Mouse (Mus musculus): Measurements from ENCODE around the gene Krtcap2.
"Not testable (repeated sequence)": the region's sequence is repeated elsewhere in the genome, so short reads cannot be mapped to it uniquely, and the experiment has no call there.

Gene Krtcap2

DNA sequence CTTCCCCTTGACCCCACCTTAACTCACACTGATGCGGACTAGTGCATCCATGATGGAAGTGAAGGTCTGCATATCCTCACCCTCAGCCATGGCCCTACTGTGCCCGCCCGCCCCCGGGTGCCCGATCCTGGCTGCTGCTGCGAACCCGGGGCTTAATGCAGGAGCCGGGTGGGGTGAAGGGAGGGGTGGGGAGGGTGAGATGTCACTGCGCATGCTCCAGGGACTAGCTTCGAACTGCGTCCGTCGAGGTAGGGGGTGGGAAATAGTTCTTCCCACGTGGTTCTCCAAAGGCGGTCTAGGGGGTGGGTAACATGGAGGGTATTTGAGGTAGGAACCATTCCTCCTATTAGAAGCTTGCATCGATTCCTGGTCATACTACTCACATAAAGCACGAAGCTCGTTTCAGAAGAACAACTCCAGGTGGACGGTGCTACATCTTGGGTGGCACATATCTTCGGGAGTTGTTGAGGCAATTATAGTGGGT lies at the start of gene Krtcap2:
Gene Krtcap2 (plus strand): TSS at position 279 of the 484 bp plus-strand sequence.
- DNase-seq (ENCODE audit: low spot score): no peak

DNA sequence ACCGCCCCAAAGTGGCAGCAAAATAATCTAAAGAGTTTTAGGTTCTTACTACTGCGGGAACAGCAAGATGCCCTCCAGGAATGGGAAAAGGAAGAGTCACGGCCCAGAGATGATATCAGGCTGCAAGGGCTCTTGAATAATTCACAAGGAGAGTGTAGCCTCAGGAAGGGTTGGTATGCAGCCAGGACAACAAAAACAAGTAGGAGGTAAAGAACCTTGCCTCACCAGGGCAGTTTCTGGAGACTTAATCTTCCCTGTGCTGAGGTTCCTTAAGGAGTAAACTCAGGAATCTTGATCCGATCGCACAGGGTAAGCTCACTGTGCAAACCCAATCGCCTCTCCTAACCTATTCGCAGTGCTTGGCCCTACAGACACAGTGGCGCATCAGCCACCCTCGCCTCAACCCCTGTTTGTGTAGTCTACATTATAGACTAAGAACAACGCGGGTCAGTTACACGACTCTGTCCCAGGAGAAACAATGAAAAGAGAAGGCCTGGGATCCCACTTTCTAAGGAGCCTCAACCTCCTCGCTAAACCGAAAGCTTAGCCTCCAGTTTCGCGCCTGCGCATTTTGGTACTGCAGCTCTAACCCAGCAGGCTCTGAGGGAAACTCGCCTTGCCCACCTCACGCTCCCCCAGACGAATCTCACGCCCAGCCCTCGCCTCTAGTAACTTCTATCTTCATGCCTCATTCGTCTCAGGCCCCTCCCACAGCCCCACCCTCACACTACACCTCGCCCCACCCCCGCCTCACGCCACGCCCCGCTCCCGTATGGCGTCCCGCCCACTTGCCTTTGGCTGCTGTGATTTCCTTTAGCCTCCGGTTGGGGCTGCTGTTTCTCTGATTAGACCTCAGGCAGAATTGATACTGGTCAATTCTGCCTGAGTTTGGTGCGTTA lies 49.5 kb upstream of the Krtcap2 start:
- DNase-seq (ENCODE audit: low spot score): peak; percentile 88

DNA sequence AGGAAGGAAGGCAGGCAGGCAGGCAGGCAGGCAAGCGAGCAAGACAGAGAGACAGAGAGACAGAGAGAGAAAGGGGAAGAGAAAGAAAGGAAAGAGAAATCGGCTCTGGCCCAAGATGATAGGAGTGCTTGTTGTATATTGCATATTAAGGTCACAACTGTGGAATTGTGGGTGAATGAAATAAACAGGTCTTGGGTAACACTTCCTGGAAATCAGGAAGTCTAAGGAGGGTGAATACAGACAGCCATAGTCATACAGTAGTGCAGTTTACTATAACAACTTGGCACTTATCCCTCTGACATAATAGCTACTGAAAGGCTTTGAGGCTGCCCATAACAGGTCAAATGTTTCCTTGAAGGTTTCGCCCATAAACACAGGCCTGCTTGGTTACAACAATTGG lies 45.9 kb upstream of the Krtcap2 start:
- DNase-seq (ENCODE audit: low spot score): no peak

DNA sequence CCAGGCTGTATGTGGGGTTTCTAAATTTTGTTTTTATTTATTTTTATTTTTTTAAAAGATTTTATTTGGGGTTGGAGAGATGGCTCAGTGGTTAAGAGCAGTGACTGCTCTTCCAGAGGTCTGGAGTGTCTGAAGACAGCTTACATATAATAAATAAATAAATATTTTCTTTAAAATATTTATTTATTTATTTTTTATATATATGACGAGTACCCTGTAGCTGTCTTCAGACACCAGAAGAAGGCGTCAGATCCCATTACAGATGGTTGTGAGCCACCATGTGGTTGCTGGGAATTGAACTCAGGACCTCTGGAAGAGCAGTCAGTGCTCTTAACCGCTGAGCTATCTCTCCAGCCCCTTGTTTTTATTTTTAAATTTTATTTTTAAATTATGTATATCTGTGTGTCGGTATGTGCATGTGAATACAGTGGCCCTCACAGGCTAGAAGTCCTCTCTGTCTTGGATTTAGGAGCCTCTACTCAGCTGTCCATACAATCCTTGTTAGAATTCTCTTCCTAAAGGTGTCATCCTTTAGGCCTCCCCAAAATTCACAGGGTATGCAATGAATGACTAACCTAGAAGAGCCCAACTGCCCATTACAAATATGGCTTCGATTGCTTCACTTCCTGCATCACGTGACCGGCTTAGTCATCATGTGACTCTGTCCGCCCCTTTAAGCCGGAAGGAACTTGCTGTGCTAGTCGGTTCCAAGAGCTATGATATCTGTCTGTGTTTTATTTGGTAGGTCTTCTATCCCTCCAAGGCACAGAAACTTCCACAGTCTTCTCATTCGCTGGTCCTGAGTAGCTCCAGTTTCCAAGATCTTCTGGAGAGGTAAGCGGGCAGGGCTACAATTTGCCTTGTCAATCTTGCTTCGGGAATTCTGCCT lies 43.3 kb upstream of the Krtcap2 start, which contains the start of gene Gba:
Gene Gba (plus strand): TSS at position 676 of the 889 bp plus-strand sequence.
- DNase-seq (ENCODE audit: low spot score): peak; percentile 78

DNA sequence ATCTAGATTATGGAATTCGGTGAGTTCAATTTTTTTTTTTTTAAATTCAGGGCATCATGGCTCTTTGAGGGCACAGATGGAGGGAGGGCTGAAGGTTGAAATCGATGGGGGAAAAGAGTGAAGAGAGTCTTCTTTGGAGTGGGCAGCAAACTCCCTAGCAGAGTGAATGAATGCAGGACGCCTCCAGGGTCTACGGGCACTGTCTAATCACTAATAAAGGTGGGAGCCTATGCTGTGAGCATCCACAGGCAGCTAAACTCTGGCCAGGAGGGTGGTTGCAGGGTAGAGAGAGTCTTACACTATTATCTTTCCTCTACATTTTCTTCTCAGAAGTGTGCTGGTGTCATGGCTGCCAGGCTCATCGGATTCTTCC lies 42.6 kb upstream of the Krtcap2 start:
- no peak for DNase-seq (ENCODE audit: low spot score)

DNA sequence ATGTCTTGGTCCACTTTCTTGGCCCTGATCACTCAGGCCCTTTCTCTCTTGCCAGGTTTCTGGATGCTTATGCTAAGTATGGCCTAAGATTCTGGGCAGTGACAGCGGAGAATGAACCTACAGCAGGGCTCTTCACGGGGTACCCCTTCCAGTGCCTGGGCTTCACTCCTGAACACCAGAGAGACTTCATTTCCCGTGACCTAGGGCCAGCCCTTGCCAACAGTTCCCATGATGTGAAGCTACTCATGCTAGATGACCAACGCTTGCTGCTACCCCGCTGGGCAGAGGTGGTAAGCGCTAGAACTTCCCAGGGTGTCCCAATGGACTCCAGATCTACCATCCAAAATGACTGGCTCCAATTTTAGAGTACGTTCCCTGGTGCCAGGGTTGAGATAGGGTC lies 39.7 kb upstream of the Krtcap2 start:
- DNase-seq (ENCODE audit: low spot score): no peak

DNA sequence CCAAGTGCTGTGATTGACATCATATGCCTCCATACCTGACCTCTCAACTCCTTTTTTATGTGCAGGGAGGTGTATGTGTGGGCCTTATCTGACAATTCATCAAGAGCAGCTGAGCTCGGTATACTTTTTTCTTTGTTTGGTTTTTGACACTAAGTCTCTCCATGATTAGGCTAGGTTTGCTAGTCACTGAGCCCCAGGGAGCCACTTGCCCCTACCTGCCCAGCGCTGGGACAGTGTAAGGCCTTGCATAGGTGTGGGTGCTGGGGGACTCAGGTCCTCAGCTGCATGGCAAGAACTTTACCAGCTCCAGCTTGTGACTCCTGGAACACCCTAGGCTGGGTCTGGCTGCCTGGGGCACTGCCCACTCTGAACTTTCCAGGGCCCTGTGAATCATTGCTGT lies 39.1 kb upstream of the Krtcap2 start:
- DNase-seq (ENCODE audit: low spot score): no peak

DNA sequence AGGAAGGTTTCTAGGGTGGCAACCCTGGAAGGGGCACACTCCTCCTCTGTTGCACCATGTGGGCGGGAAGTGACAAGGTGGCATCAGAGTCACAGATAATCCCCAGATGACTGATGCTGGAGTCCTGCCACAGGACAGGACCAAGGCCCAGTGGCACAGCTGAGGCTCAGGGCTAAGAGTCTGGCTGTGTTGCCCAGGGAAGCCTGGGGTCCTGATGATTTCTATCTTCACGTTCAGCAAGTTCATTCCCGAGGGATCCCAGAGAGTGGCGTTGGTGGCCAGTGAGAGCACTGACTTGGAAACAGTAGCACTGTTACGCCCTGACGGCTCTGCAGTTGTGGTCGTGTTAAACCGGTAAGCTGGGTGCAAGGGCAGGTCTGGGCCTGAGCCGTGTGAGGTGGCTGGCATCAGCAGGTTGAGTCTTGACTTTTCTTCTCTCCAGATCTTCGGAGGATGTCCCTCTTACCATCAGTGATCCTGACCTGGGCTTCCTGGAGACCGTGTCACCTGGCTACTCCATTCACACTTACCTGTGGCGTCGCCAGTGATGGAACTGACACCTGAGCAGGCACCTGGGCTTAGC lies 37.6 kb upstream of the Krtcap2 start:
- DNase-seq (ENCODE audit: low spot score): no peak

DNA sequence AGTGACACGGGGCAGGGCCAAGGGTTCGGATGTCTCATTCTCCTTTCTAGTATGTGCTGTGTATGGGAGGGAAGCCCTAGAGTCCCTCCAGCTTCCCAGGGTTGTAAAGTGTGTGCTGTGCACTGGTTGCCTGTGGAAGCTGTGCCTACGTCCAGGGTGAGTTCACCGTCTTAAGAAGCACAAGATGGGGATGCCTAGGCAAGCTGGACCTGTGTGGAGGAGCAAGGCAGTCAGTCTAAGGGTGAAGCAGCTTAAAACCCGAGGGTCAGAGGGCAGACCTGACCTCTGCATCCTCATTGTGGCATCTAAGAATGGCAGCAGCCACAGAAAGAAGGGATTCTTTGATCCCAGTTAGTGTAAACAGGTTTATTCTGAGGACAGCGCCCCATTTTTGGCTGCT lies 37.0 kb upstream of the Krtcap2 start:
- DNase-seq (ENCODE audit: low spot score): no peak

DNA sequence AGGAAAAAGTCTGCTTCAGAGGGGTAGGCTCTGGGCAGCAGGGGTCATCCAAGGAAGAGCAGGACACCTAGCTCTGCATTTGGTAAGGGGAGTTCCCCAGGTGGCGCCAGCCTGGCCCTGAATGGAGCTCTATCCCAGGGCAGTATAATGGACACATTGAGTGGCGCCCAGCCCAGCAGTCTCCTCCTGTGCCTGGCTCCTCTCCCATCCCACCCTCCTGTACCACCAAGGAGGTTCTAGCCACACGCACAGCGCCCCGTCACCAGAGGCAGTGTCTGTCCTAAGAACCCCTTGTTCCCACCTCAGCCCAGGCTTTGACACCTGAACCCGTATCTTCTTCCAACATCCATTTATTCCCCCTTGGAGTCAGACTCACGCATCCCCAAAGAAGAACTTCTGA lies 36.0 kb upstream of the Krtcap2 start:
- no peak for DNase-seq (ENCODE audit: low spot score)

DNA sequence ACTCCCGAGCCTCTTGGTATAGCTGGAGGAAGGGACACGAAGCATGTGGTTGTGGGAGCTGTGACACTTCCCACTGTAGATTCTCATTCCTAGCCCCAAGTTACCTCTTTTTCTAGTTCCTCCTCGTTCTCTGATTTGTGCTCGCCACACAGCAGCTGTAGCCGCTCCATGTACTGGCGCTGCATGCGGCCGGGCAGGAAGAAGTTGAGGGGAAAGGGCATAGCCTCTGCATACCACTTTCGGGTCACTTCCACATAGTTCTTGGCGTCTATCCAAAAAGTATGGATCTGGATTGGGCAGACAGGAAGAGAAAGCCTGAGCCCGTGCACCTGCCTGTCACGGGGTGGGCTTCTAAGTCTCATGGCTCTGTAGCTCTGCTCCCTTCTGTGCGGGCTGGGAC lies 35.6 kb upstream of the Krtcap2 start:
- DNase-seq (ENCODE audit: low spot score): no peak

DNA sequence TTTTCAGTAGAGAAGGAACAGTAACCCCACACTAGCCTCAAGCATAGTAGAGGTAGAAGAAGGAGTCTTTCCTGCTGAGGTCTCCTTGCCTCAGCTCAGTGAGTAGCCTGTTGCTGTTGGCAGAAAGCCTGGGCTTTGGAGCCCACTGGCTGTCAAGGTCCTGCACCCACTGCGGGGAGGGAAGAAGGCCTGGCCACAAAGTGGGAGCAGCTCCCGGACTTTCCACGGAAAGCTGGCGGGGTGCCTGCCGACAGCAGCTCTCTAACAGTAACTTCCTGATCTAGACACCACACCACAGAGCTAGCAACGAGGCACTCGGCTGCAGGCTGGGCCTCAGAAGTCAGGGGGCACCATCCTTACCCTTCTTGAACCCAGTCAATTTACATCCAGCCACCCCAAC lies 35.0 kb upstream of the Krtcap2 start:
- no peak for DNase-seq (ENCODE audit: low spot score)

DNA sequence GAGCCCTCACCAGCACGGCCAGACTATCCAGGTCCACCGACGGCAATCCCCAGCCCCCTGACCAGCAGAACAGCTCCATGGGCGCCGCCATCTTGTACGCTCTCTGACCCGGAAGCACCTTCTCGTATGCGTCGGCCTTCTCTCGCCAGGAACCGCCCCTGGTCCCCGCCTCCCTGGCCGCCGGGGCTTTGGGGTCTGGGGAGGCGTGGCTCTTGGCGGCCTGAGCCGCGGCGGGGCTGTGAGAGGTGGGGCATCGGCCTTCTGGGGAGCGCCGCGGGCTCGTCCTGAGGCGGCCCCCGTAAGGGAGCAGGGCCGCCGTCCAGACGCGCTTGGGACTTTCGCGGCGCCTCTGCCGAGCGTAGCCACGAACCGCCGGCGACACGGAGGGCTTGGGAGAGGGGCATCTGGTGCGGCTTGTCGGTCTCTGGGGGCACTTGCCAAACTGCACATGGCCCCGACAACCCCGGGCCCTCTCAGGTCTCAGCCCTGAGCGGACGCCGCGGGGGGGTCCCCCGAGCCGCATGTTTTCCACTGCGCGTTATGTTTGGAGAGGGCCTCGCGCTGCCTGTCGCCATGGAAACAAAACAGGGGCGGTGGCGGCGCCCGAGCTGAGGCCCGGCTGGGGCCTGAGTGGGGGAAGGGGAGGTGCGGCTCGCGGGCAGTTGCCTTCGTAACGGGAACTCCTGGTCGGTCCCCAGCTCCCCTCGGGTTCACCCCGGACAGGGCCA lies 31.8 kb upstream of the Krtcap2 start:
- DNase-seq (ENCODE audit: low spot score): peak; percentile 94

DNA sequence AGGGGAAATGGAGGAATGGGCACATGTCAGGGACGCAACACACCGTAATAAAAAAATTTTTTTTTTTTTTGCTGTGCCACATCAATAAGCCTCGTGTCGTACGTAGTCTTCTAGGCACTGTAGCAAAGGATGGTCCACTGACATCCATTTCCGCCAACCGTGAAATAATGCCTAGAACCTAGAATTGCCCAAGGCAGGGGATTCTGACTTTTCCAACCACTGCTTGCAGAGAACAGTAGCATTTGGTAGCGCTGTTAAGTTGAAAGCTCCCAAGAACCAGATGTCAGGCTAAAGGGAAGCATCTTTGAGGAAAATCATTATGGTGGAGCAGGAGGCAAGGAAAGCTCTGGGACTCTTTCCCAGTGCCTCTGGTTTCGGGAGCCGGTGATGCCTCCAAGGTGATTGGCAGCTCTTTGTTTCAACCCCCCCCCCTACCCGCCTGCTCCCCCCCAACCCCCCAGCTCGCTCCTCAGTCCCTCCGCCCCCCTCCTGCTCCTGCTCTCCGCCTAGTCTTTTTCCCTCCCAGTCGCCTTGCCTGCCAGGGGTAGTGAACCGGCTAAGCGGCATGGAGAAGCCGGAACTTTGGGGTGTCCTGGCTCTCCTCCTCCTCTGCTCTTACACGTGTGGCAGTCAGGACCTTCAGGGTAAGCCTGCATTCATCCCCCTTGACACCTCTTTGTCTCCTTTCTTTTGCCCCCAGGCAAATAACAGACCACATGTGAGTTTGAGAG lies 30.9 kb upstream of the Krtcap2 start, which contains the start of gene Thbs3:
Gene Thbs3 (plus strand): TSS at position 500 of the 731 bp plus-strand sequence.
- DNase-seq (ENCODE audit: low spot score): no peak

DNA sequence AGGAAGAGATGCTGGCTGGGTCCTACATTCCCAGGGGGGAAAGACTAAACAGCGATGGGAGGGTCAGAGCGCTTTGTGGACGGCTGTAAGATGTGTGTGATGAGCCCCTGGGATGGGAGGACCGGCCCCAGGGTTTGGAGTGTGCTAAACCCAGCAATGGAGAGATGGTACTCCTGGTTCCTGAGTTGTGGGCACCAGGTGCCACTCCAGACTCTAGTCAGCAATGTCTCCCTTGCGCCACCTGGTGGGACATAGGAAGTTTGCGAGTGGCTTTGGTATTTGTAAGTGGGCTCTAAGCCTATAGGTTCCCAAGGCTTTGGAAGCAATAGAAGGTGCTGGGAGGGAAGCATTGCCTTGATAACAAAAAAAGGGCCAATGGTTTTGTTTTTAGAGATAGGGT lies 29.9 kb upstream of the Krtcap2 start:
- DNase-seq (ENCODE audit: low spot score): peak; percentile 75

DNA sequence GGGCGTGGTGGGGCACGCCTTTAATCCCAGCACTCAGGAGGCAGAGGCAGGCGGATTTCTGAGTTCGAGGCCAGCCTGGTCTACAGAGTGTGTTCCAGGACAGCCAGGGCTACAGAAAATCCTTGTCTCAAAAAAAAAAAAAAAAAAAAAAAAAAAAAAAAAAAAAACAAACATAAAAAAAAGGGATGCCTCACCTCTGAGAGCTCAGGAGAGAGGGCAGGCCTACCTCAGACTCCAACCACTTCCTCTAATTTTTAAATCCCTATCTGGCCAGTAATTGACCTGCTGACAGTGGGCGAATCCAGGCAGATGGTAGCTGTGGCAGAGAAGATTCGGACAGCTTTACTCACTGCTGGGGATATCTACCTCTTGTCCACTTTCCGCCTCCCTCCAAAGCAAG lies 29.4 kb upstream of the Krtcap2 start:
- DNase-seq (ENCODE audit: low spot score): not testable (repeated sequence)

DNA sequence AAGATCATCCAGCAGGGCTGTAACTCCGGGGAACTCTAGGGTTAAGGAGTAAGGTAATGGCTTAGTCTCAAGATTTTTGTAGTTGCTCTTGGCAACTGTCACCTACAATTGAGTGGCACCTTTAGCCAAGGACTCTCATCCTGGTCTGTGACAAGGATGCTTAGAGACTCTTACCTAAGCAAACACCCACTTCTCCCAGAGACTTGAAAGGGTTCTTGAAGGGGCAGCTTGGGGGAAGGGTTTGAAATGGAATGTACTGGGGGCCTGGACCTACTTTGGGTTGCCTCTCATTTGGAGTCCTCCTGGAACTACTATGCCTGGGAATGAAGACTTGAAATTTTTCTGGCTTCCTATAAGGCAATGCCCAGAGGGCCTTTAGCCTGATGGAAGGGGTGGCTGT lies 27.5 kb upstream of the Krtcap2 start:
- no peak for DNase-seq (ENCODE audit: low spot score)

DNA sequence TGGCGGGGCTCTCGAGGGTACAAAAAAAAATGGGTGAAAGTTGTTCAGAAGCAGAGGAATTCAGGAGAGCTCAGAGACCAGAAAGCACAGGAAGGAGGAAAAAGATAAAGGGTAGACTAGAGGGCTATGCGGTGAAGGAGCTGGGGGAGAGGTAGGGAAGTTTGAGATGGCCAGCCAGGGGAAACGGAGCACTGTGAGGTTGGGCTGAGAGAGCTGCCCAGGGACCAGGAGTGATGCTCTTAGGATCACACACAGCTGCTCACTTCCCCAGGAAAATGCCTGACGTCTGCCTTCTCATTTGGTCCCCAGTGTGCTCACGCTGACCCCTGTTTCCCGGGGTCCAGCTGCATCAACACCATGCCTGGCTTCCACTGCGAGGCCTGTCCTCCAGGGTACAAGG lies 26.2 kb upstream of the Krtcap2 start:
- no peak for DNase-seq (ENCODE audit: low spot score)

DNA sequence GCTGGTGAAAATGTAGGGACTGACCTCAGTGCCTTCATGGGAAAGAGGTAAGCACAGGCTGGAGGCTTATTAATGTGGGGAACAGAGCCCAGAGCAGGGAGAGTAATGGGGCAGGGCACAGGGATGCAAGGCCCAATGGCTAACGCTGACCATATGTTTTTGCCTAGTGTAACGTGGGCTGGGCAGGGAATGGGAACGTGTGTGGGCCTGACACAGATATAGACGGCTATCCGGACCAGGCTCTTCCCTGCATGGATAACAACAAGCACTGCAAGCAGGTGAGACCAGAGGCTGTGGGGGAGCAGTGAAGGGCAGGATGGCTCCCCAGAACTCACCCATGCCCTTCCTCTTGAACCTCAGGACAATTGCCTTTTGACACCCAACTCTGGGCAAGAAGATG lies 24.6 kb upstream of the Krtcap2 start:
- no peak for DNase-seq (ENCODE audit: low spot score)

DNA sequence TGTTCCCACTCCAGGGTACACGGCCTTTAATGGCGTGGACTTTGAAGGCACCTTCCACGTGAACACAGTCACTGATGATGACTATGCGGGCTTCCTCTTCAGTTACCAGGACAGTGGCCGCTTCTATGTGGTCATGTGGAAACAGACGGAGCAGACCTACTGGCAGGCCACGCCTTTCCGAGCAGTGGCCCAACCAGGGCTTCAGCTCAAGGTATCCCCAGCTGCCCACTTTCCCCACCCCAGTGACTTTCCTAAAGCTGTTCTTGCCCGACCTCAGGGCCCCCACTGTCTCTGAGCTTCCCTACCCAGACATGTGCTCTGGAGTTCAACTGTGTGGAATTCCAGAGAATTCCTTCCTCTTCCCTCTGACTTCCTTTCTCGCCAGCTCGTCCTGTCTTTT lies 21.0 kb upstream of the Krtcap2 start:
- no peak for DNase-seq (ENCODE audit: low spot score)

DNA sequence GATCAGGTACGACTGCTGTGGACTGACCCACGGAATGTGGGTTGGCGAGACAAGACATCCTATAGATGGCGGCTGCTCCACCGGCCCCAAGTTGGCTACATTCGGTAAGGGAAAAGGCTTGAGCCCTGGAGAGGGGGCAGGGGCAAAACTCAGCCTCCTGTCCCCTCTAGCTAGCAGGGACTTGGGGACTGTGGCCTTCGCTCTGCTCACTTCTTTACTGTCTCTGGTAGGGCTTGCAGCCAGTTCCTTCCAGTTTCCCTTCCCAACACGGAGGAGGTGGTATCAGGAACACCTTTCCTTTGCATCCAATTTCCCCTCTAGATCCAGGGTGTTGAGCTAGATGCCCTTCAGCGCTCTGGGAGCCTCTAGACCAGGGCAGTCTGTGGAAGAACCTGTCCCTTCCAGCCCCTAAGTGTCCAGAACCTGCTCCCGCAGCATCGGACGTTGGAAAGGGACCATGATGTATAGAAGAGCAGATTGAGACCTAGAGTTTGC lies 20.4 kb upstream of the Krtcap2 start:
- no peak for DNase-seq (ENCODE audit: low spot score)
